Mouse (Mus musculus) testis, postnatal 10 days (tissue): Measurements from ENCODE around the gene Ano5.

Experiments used
- DNase-seq: peaks from one replicate; pipeline ENCODE4 v3.0.0; 2021; ENCODE audit warnings: low spot score

The Ano5 gene

DNA sequence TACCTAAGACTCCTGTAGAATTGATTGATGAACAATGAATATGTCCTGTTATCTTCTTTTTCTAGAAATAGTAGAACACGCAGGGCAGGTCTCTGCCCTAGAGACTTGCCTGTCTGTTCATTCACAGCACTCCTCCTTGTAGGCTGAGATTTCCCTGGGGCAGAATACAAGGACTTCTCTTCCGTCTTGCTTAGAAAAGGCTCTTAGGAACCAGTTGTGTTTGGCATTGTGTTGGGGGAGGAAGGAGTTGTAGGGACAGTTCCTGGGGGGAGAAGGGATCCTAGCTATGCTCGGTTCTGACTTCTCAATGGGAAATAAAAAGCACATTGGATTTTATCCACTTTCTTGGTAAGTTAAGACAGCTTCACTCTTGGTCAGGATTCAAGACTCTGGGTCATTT, 118.4 kb downstream of the Ano5 start:
- no peak for DNase-seq

DNA sequence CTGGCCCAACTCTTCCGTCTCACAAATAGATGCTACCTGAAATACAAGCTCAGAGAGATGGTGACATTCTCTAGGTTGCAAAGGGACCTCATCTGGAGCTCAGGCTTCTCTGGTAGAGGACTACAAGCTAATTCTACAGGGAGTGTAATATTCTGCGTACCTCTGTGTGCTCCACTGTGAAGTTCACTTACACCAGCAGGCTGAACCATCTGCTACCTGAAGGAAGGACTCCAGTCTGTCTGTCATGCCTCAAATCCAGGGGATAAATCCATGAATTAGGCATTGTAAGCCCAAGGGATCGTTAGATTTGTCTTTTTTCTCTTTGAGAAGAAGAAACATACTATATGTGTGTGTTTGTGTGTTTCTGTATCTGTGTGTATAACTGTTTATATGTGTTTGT, 120.3 kb downstream of the Ano5 start:
- no peak for DNase-seq

DNA sequence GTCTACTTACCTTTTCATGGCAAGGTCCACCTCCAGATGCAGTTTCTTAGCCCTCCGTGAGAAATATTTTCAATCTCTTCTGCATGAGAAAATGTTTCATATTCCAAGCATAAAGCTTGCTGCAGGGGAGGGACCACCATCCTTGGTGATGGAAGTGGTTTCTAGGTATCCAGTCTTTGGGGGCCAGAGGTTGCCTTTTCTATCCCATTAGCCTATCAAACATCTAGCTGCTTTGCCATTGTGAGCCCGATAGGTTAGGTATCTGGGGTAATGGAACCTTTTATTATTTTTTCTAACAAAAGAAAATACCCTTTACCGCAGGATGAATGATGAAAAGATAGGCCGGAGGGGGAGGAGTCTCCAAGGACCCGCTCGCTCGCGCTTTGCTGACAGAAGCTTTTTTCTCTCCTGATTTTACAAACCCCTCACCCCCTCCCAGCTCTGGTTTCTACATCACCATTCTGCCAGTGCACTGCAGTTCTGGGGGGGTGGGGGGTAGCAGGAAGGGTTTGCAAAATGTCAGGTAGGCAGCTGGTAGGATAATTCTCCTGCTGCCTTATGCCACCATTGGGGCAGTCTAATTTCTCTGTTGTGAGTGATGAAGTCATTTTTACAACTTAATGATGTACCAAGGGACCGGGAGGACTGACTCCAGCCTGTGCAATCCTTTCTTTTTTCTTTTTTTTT, 121.9 kb downstream of the Ano5 start:
- no peak for DNase-seq

DNA sequence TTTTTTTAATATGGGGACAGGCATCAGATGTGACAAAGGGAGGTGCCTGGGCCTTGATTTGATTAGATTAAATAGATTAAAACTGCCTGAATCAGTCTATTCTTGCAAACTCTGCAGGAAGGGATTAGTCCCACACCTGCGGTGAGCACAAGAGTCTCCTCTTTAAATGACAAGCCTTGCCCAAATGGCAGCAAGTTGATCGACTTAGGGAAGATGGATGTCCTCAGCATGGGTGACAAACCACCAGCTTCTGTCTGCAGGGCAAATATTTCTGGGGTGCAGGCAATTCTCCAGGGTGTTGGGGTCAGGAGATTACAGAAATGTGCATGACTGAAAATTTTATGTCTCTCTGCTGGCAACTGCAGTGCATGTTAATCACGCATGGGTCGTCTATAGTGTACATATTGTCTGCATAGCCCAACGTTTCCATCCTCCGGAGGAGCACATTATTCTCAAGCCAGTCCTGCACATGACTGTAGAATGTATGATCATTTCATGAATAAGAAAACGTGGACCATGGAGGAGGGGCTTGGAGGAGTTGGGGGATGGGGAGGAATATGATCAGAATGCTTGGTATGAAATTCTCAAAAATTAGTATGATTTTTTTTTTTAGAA, 122.5 kb downstream of the Ano5 start:
- no peak for DNase-seq
